Mouse (Mus musculus) hindbrain, embryonic 15.5 days (tissue): ENCODE measurements around the gene Ctcf. TPM values are rescaled to one million over a fixed set of nuclear protein-coding genes. Genes with fewer than 3 reads are reported as not detected.

Source experiments
- ATAC-seq: fragments of 200-750 bp; cut with Nextera tagmentation; 2 replicates; pipeline ENCODE4 v1.8.0; 2017; ENCODE audit warnings: low read depth, moderate number of reproducible peaks, moderate TSS enrichment; ENCODE audit not compliant: low FRiP score
- H3K27ac ChIP-seq: fragments of 300-500 bp; sonication (generic); replicated peaks from 2 replicates; pipeline ENCODE4 v1.5.1; 2015; ENCODE audit warnings: mild to moderate bottlenecking, inconsistent platforms
- H3K27me3 ChIP-seq: fragments of 300-500 bp; sonication (generic); 2 replicates; pipeline ENCODE4 v1.6.1; 2015; ENCODE audit warnings: control low read depth, inconsistent platforms
- H3K36me3 ChIP-seq: fragments of 300-500 bp; sonication (generic); 2 replicates; pipeline ENCODE4 v1.6.1; 2015; ENCODE audit warnings: control low read depth, inconsistent platforms
- H3K4me1 ChIP-seq: fragments of 300-500 bp; sonication (generic); replicated peaks from 2 replicates; pipeline ENCODE4 v1.6.1; 2015; ENCODE audit warnings: control low read depth, inconsistent platforms
- H3K4me2 ChIP-seq: fragments of 300-500 bp; sonication (generic); 2 replicates; pipeline ENCODE4 v1.6.1; 2015; ENCODE audit warnings: moderate library complexity, mild to moderate bottlenecking, inconsistent platforms
- H3K4me3 ChIP-seq: fragments of 300-500 bp; sonication (generic); 2 replicates; pipeline ENCODE4 v1.5.1; 2015; ENCODE audit warnings: mild to moderate bottlenecking, inconsistent platforms
- H3K9ac ChIP-seq: fragments of 300-500 bp; sonication (generic); 2 replicates; pipeline ENCODE4 v1.6.1; 2015; ENCODE audit warnings: inconsistent platforms
- H3K9me3 ChIP-seq: fragments of 300-500 bp; sonication (generic); 2 replicates; pipeline ENCODE4 v1.6.1; 2016; ENCODE audit warnings: control low read depth, inconsistent platforms
- WGBS: fragments of 180-500 bp; shearing (Covaris S2); methylation state at CpG from one replicate; pipeline ENCODE4 v1.1.7; 2015; 5-methylcytosine and 5-hydroxymethylcytosine counted together
- polyA plus RNA-seq: library from polyadenylated mRNA; unstranded; fragments of >200 nt; fragmentation: Nextera tagmentation; extraction: Ambion mirVana; gene quantifications from 2 replicates; pipeline ENCODE4 v1.2.1, GENCODE M21; 2015

Ctcf gene
- polyA plus RNA-seq, 1 experiment from 2014 or later: 100 TPM

DNA sequence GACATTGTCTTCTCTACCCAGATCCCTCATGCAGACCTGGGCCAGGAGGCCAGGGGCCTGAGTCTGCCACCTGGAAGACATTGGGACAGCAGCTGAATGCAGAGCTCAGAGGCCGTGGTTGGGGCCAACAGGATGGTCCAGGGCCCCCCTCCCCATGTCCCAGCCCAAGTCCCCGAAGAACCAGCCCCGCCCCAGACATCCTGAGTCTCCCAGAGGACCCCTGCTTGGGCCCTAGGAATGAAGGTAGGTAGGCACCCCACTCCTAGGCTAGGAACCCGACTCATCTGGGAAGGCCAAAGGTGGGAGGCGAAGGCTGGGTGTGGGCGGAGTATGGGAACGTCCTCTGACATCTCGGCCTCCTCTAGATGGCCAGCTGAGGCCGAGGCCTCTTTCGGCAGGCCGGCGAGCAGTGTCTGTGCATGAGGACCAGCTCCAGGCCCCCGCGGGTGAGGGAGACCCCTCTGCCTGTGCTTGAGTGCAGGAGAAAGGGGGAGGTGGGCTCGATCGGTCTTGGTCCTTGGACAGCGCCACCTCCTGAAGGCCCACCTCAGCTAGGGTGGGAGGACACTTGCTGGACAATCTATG, 60.9 kb downstream of the Ctcf start:
- no peak overlapping the region for H3K4me3 ChIP-seq
- H3K36me3 ChIP-seq: peaks cover 35% of the 10 kb centered on the region
- peaks cover 43% of the 10 kb centered on the region for H3K4me1 ChIP-seq
- H3K4me2 ChIP-seq: no peak overlapping the region
- no peak for ATAC-seq
- 94% methylated on average over 17 of the region's 17 CpGs for WGBS
- H3K9me3 ChIP-seq: no peaks in the 10 kb centered on the region
- H3K27ac ChIP-seq: no peak overlapping the region
- no peaks in the 10 kb centered on the region for H3K27me3 ChIP-seq
- H3K9ac ChIP-seq: no peak overlapping the region

DNA sequence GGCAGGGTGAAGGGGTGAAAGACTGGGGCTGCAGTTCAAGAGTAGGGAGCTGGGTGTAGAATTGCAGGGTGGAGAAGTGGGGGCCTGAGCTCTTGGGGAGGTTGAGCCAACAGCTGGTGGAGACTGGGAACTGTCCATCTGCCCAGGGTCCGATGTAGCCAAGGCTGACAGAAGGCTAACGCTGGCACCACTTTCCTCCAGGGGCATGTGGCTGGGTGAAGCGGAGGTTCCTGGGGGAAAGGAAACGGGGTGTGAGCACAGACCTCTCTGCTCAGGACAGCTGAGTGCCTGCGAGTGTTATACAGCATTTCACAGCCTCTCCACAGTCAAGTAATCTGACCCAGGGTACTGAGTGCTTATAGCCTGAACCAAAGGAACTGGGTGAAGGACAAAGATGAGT, 62.4 kb downstream of the Ctcf start:
- Histone ChIP-seq H3K4me1 (peaks cover 51% of the 10 kb centered on the region), H3K27me3 (no peaks in the 10 kb centered on the region), H3K9ac (no peak overlapping the region), H3K4me3 (no peak overlapping the region), H3K9me3 (no peaks in the 10 kb centered on the region), H3K27ac (no peak overlapping the region), H3K36me3 (peaks cover 41% of the 10 kb centered on the region), H3K4me2 (no peak overlapping the region)
- ATAC-seq: no peak
- WGBS: 92% methylated on average over 5 of the region's 5 CpGs

- ATAC-seq: no peak
- peak overlapping the region; percentile 70; the same call in 1 of the 2 replicates for H3K9ac ChIP-seq
- no peaks in the 10 kb centered on the region for H3K9me3 ChIP-seq
- no peaks in the 10 kb centered on the region for H3K27me3 ChIP-seq
- WGBS: 90% methylated on average over 11 of the region's 11 CpGs
- H3K4me3 ChIP-seq: peak overlapping the region; percentile 56
- peak overlapping the region; percentile 93 for H3K4me2 ChIP-seq
- peaks cover 46% of the 10 kb centered on the region for H3K36me3 ChIP-seq
- no peak overlapping the region for H3K27ac ChIP-seq
- H3K4me1 ChIP-seq: peaks cover 44% of the 10 kb centered on the region
Observed at GRCm38 (mm10) chr8:105699488-105700215, 63.3 kb downstream of the Ctcf start.

- Histone ChIP-seq H3K4me2 (peak overlapping the region; percentile 93), H3K36me3 (peaks cover 43% of the 10 kb centered on the region), H3K27ac (peak overlapping the region; percentile 91; the same call in 1 of the 2 replicates), H3K9me3 (no peaks in the 10 kb centered on the region), H3K9ac (peak overlapping the region; percentile 70), H3K27me3 (no peaks in the 10 kb centered on the region), H3K4me3 (peak overlapping the region; percentile 56), H3K4me1 (peaks cover 35% of the 10 kb centered on the region)
- under 1% methylated on average over 21 of the region's 21 CpGs for WGBS
- peak; percentile 54 for ATAC-seq
Observed at GRCm38 (mm10) chr8:105700566-105700965, 64.2 kb downstream of the Ctcf start.

DNA sequence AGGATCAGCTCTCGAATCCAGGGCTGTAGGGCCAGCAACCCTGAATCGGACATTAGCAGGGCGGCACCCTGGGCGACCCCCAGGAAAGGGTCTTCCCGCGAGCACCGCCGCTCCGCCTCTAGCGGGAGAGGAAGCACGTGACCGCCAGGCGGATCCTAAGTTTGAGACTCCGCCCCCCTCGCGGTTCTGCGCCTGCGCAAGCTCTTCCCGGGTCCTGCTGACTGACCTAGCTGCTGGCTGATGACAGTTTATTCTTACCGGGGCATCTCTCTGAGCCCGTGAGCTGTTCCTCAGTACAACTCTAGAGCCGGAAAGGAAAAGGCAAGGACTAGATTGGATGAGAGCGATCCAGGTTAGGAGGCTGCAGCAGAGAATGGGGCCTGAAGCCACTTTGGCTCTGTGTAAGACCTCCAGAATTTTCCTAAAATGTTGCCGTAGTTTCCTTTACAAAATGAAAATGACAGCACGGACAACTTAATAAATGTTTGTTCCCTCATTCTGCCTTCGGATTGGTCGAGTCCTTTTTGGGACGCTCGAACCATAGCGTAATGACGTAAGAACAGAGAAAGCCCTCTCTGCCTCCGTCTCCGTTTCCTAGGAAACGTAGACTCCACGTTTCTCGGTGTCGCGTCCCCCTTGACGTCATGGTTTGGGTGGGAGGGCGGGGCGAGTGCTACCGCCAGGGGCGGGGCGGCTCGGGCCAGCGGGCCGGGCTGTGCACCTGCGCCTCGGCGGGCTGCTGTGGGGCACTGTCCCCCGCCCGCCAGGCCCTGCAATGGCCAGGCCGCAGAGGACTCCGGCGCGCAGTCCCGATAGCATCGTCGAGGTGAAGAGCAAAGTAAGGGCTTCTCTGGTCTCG, 64.8 kb downstream of the Ctcf start, which contains the start of the genes Acd and Pard6a:
Gene Acd, minus strand, starts transcription at position 137 of the 859 bp plus-strand sequence.
Gene Pard6a, plus strand, starts transcription at position 183 of the 859 bp plus-strand sequence.
- H3K9me3 ChIP-seq: no peaks in the 10 kb centered on the region
- no peaks in the 10 kb centered on the region for H3K27me3 ChIP-seq
- peaks cover 32% of the 10 kb centered on the region for H3K4me1 ChIP-seq
- under 1% methylated on average over 60 of the region's 60 CpGs for WGBS
- H3K27ac ChIP-seq: peak within 1 kb of the TSS; percentile 91
- peak within 1 kb of the TSS; percentile 70 for H3K9ac ChIP-seq
- H3K36me3 ChIP-seq: peaks cover 37% of the 10 kb centered on the region
- peak; percentile 76 for ATAC-seq
- H3K4me2 ChIP-seq: peak within 1 kb of the TSS; percentile 93
- H3K4me3 ChIP-seq: peak within 1 kb of the TSS; percentile 56

GRCm38 (mm10) chr8:105702001-105702401, 65.6 kb downstream of the Ctcf start:
- peak overlapping the region; percentile 91 for H3K27ac ChIP-seq
- 28% methylated on average over 18 of the region's 18 CpGs for WGBS

GRCm38 (mm10) chr8:105702731-105703415, 66.5 kb downstream of the Ctcf start:
- no peak overlapping the region for H3K27ac ChIP-seq
- WGBS: 95% methylated on average over 24 of the region's 24 CpGs
- H3K4me2 ChIP-seq: peak overlapping the region; percentile 93
- peaks cover 21% of the 10 kb centered on the region for H3K36me3 ChIP-seq
- H3K4me1 ChIP-seq: peaks cover 47% of the 10 kb centered on the region
- no peak for ATAC-seq
- H3K9me3 ChIP-seq: no peaks in the 10 kb centered on the region
- no peak overlapping the region for H3K9ac ChIP-seq
- no peaks in the 10 kb centered on the region for H3K27me3 ChIP-seq
- H3K4me3 ChIP-seq: no peak overlapping the region

More at GRCm38 (mm10) chr8:105702001-105702401, 65.6 kb downstream of the Ctcf start:
- Histone ChIP-seq H3K4me2 (peak overlapping the region; percentile 93), H3K27me3 (no peaks in the 10 kb centered on the region), H3K9me3 (no peaks in the 10 kb centered on the region), H3K4me1 (peaks cover 40% of the 10 kb centered on the region), H3K36me3 (peaks cover 29% of the 10 kb centered on the region), H3K9ac (peak overlapping the region; percentile 70), H3K4me3 (peak overlapping the region; percentile 56)
- ATAC-seq: peak; percentile 7; the same call in 1 of the 2 replicates

DNA sequence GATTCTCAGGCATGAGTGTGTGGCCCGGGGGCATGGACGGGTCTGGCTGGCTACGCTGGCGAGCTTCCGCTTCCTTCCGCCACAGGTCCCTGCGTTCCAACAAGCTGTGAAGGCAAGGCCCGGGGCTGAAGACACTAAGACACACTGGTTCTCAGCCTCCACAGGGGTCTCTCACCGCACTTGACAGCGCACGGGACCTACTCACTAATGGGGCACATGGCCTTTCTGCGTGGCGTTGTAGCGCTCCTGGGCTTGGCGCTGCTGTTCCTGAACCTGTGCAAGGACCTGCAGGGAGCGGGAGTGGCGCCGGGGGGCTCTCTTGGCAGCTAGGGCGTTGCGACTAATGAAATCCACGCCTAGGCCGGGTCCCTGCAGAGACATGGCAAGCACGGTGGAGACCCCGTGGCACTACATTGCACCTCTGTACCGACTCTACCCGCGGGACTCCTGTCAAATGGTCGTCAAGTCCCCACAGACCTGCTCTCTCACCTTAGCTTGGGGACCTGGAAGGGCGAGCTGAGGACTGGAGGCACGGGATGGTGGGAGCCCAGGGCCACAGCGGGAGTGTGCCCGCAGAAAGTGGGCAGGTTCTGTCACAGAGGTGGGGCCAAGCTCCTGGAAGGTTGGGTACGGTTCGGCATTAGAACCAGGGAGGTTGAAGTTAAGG, 67.9 kb downstream of the Ctcf start:
- Histone ChIP-seq H3K36me3 (peaks cover 10% of the 10 kb centered on the region), H3K27me3 (no peaks in the 10 kb centered on the region), H3K4me3 (no peak overlapping the region), H3K4me1 (peaks cover 49% of the 10 kb centered on the region), H3K9me3 (no peaks in the 10 kb centered on the region), H3K4me2 (no peak overlapping the region), H3K9ac (no peak overlapping the region), H3K27ac (no peak overlapping the region)
- ATAC-seq: no peak
- 92% methylated on average over 34 of the region's 34 CpGs for WGBS

GRCm38 (mm10) chr8:105704955-105705354, 68.6 kb downstream of the Ctcf start:
- Histone ChIP-seq H3K4me2 (no peak overlapping the region), H3K27ac (no peak overlapping the region), H3K27me3 (no peaks in the 10 kb centered on the region), H3K4me1 (peaks cover 42% of the 10 kb centered on the region), H3K9me3 (no peaks in the 10 kb centered on the region), H3K36me3 (peaks cover 10% of the 10 kb centered on the region), H3K9ac (no peak overlapping the region), H3K4me3 (no peak overlapping the region)
- whole genome bisulfite sequencing: 92% methylated on average over 6 of the region's 6 CpGs
- no peak for ATAC-seq

DNA sequence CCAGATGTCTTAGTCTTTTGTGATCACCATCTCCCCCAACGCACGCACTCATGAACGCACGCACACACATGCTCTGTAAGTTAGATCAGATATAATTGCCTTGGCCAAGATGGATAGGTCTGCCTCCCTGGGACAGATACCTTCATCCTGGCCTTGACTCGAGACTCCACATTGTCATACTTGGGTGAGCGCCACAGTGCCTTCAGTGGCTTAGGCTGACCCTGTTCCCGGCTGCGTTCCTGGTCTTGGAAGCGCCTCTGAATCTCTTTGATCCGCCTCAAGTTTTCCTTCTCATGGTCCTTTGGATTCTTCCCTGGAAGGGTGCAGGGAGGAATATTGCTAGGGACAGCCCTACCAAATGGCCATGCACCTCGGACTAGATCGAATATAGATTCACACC, 70.1 kb downstream of the Ctcf start:
- WGBS: 75% methylated on average over 12 of the region's 12 CpGs
- no peaks in the 10 kb centered on the region for H3K9me3 ChIP-seq
- peaks cover 10% of the 10 kb centered on the region for H3K36me3 ChIP-seq
- peak overlapping the region; percentile 98 for H3K4me2 ChIP-seq
- H3K4me3 ChIP-seq: peak overlapping the region; percentile 77; the same call in 1 of the 2 replicates
- no peaks in the 10 kb centered on the region for H3K27me3 ChIP-seq
- H3K4me1 ChIP-seq: peaks cover 36% of the 10 kb centered on the region
- no peak overlapping the region for H3K9ac ChIP-seq
- no peak for ATAC-seq
- no peak overlapping the region for H3K27ac ChIP-seq
